Mouse (Mus musculus) lung, embryonic 14.5 days (tissue): ENCODE measurements at regions not wholly inside any gene's neighbourhood (a gene's known extent, or its start where the extent isn't known, plus 50 kb on each side); places are given as distances from the start of the nearest gene placed in this dataset.
A peak's percentile ranks its signal among the peaks of the same experiment; 100 is the strongest.

Experiments used
- ATAC-seq: fragments of 200-750 bp; cut with Nextera tagmentation; 2 replicates; pipeline ENCODE4 v1.8.0; 2017; ENCODE audit warnings: mild to moderate bottlenecking, moderate TSS enrichment, moderate library complexity; ENCODE audit not compliant: insufficient read depth
- DNase-seq: peaks from one replicate; pipeline ENCODE4 v3.0.0-alpha.2; 2015
- H3K27ac ChIP-seq: fragments of 300-500 bp; sonication (generic); 2 replicates; pipeline ENCODE4 v1.5.1; 2014; ENCODE audit warnings: low read depth, mild to moderate bottlenecking, moderate library complexity
- H3K27me3 ChIP-seq: fragments of 300-500 bp; sonication (generic); 2 replicates; pipeline ENCODE4 v1.6.1; 2014; ENCODE audit warnings: low read length, control low read depth; ENCODE audit not compliant: insufficient read depth
- H3K36me3 ChIP-seq: fragments of 300-500 bp; sonication (generic); 2 replicates; pipeline ENCODE4 v1.6.1; 2014; ENCODE audit warnings: control low read depth; ENCODE audit not compliant: insufficient read depth
- H3K4me1 ChIP-seq: fragments of 300-500 bp; sonication (generic); 2 replicates; pipeline ENCODE4 v1.6.1; 2014; ENCODE audit warnings: antibody characterized with exemption, control low read depth; ENCODE audit not compliant: insufficient read depth
- H3K4me2 ChIP-seq: fragments of 300-500 bp; sonication (generic); 2 replicates; pipeline ENCODE4 v1.6.1; 2014; ENCODE audit warnings: mild to moderate bottlenecking
- H3K4me3 ChIP-seq: fragments of 300-500 bp; sonication (generic); 2 replicates; pipeline ENCODE4 v1.5.1; 2014; ENCODE audit warnings: low read depth, low read length
- H3K9ac ChIP-seq: fragments of 300-500 bp; sonication (generic); 2 replicates; pipeline ENCODE4 v1.6.1; 2014
- H3K9me3 ChIP-seq: fragments of 300-500 bp; sonication (generic); 2 replicates; pipeline ENCODE4 v1.6.1; 2016; ENCODE audit warnings: low read depth, low read length, control low read depth
- CTCF ChIP-seq: IDR thresholded peaks from 2 replicates; pipeline ENCODE4 v1.5.1; 2016; ENCODE audit warnings: antibody characterized with exemption, low read depth
- WGBS: fragments of 180-500 bp; shearing (Covaris S2); extraction: QIAGEN DNeasy Blood & Tissue Kit; methylation state at CpG from one replicate; pipeline ENCODE4 v1.1.7; 2014; 5-methylcytosine and 5-hydroxymethylcytosine counted together

GRCm38 (mm10) chr10:37322809-37323208, 184.1 kb upstream of the Marcks start:
- no peak for ATAC-seq
- H3K4me3 ChIP-seq: no peak overlapping the region
- H3K4me2 ChIP-seq: no peak overlapping the region
- no peak overlapping the region for H3K9ac ChIP-seq
- H3K4me1 ChIP-seq: no peaks in the 10 kb centered on the region
- WGBS: 75% methylated on average over 1 of the region's 1 CpGs
- DNase-seq: no peak
- H3K36me3 ChIP-seq: no peaks in the 10 kb centered on the region
- H3K27me3 ChIP-seq: no peaks in the 10 kb centered on the region
- no peaks in the 10 kb centered on the region for H3K9me3 ChIP-seq
- no peak for TF ChIP-seq CTCF
- no peak overlapping the region for H3K27ac ChIP-seq

- no peaks in the 10 kb centered on the region for H3K36me3 ChIP-seq
- no peak for ATAC-seq
- WGBS: 96% methylated on average over 5 of the region's 5 CpGs
These were observed 183.6 kb upstream of the Marcks start for GRCm38 (mm10) chr10:37322310-37322709.

GRCm38 (mm10) chr10:37321171-37321570, 182.5 kb upstream of the Marcks start:
- TF ChIP-seq CTCF: no peak
- no peak overlapping the region for H3K4me2 ChIP-seq
- no peaks in the 10 kb centered on the region for H3K4me1 ChIP-seq
- no peak overlapping the region for H3K4me3 ChIP-seq
- H3K27ac ChIP-seq: no peak overlapping the region
- H3K27me3 ChIP-seq: no peaks in the 10 kb centered on the region
- DNase-seq: no peak
- 62% methylated on average over 3 of the region's 3 CpGs for WGBS
- no peak for ATAC-seq
- H3K9ac ChIP-seq: no peak overlapping the region
- no peaks in the 10 kb centered on the region for H3K9me3 ChIP-seq
- H3K36me3 ChIP-seq: no peaks in the 10 kb centered on the region

More at GRCm38 (mm10) chr10:37322310-37322709, 183.6 kb upstream of the Marcks start:
- H3K4me3 ChIP-seq: no peak overlapping the region
- no peak overlapping the region for H3K9ac ChIP-seq
- H3K9me3 ChIP-seq: no peaks in the 10 kb centered on the region
- no peak for DNase-seq
- no peaks in the 10 kb centered on the region for H3K4me1 ChIP-seq
- H3K4me2 ChIP-seq: no peak overlapping the region
- H3K27me3 ChIP-seq: no peaks in the 10 kb centered on the region
- no peak overlapping the region for H3K27ac ChIP-seq
- no peak for TF ChIP-seq CTCF

- H3K27me3 ChIP-seq: no peaks in the 10 kb centered on the region
- H3K36me3 ChIP-seq: no peaks in the 10 kb centered on the region
- no peak overlapping the region for H3K27ac ChIP-seq
- DNase-seq (no peak), ATAC-seq (no peak)
- no peak for TF ChIP-seq CTCF
- 93% methylated on average over 8 of the region's 8 CpGs for WGBS
- no peak overlapping the region for H3K9ac ChIP-seq
- no peaks in the 10 kb centered on the region for H3K4me1 ChIP-seq
- no peak overlapping the region for H3K4me2 ChIP-seq
- no peaks in the 10 kb centered on the region for H3K9me3 ChIP-seq
- H3K4me3 ChIP-seq: no peak overlapping the region
These were observed 181.2 kb upstream of the Marcks start for GRCm38 (mm10) chr10:37319746-37320430.

GRCm38 (mm10) chr10:37316701-37317100, 178.0 kb upstream of the Marcks start:
- Histone ChIP-seq H3K27me3 (no peaks in the 10 kb centered on the region), H3K9ac (no peak overlapping the region), H3K27ac (no peak overlapping the region), H3K4me2 (no peak overlapping the region), H3K9me3 (no peaks in the 10 kb centered on the region), H3K4me3 (no peak overlapping the region), H3K4me1 (no peaks in the 10 kb centered on the region), H3K36me3 (no peaks in the 10 kb centered on the region)
- no peak for TF ChIP-seq CTCF
- 83% methylated on average over 3 of the region's 3 CpGs for WGBS
- ATAC-seq: no peak
- DNase-seq: no peak

GRCm38 (mm10) chr10:37315804-37316203, 177.1 kb upstream of the Marcks start:
- no peaks in the 10 kb centered on the region for H3K36me3 ChIP-seq
- no peak for TF ChIP-seq CTCF
- no peaks in the 10 kb centered on the region for H3K27me3 ChIP-seq
- whole genome bisulfite sequencing: 89% methylated on average over 1 of the region's 1 CpGs
- DNase-seq (no peak), ATAC-seq (no peak)
- H3K9ac ChIP-seq: no peak overlapping the region
- no peaks in the 10 kb centered on the region for H3K4me1 ChIP-seq
- no peaks in the 10 kb centered on the region for H3K9me3 ChIP-seq
- H3K4me3 ChIP-seq: no peak overlapping the region
- no peak overlapping the region for H3K27ac ChIP-seq
- H3K4me2 ChIP-seq: no peak overlapping the region

GRCm38 (mm10) chr10:37314746-37315430, 176.2 kb upstream of the Marcks start:
- Histone ChIP-seq H3K4me1 (no peaks in the 10 kb centered on the region), H3K9me3 (no peaks in the 10 kb centered on the region), H3K4me3 (no peak overlapping the region), H3K27ac (no peak overlapping the region), H3K9ac (no peak overlapping the region), H3K4me2 (no peak overlapping the region), H3K36me3 (no peaks in the 10 kb centered on the region), H3K27me3 (no peaks in the 10 kb centered on the region)
- no peak for TF ChIP-seq CTCF
- DNase-seq (no peak), ATAC-seq (0 out of 2 replicates have a peak, but pooled peaks have one; percentile 44)
- WGBS: 74% methylated on average over 5 of the region's 5 CpGs
